Mouse (Mus musculus): Measurements from ENCODE around the gene Susd3. TPM values are rescaled to one million over a fixed set of nuclear protein-coding genes. Genes with fewer than 3 reads are reported as not detected.

The Susd3 gene
- total and polyA plus RNA-seq, 2 experiments from 2014 or later, result 0.63 to 1.2 TPM

DNA sequence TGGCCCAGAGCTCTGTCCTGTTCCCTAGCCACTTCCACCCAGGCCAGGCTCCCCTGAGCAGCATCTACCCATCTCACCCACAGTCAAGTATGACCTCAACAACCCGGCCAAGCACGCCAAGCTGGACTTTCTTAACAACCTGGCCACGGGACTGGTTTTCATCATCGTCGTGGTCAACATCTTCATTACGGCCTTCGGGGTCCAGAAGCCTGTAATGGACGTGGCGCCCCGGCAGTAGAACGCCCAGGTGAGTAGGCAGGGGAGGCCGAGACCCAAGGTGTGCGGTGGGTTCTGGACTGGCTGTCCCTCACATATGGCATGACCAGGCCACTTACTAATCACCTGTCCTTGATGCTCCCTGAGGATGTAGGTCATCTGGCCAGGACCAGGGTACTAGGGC is 53.7 kb downstream of the Susd3 start:
- DNase-seq (ENCODE audit: low spot score) (no peak), ATAC-seq (ENCODE audit: low FRiP score) (no peak)
- no peak for TF ChIP-seq CTCF (IDR thresholded peaks at IDR 0.05)
- Histone ChIP-seq H3K9me3 (ENCODE audit: low read length) (no peaks in the 10 kb centered on the region), H3K36me3 (ENCODE audit: insufficient read depth, low read length) (peaks cover 7% of the 10 kb centered on the region; the same call in 1 of the 2 replicates), H3K27me3 (ENCODE audit: insufficient read depth, low read length) (no peaks in the 10 kb centered on the region), H3K4me3 (ENCODE audit: low read depth, low read length) (no peak overlapping the region), H3K4me2 (ENCODE audit: low read depth, low read length, poor library complexity, severe bottlenecking) (no peak overlapping the region), H3K4me1 (ENCODE audit: insufficient read depth, low read length) (no peaks in the 10 kb centered on the region), H3K27ac (ENCODE audit: low read depth, low read length) (no peak overlapping the region), H3K9ac (replicated peaks; ENCODE audit: low read length, poor library complexity, severe bottlenecking) (no peak overlapping the region)
- 98% methylated on average over 13 of the region's 13 CpGs for WGBS

- Histone ChIP-seq H3K4me2 (ENCODE audit: low read depth, low read length, poor library complexity, severe bottlenecking) (no peak overlapping the region), H3K36me3 (ENCODE audit: insufficient read depth, low read length) (peaks cover 7% of the 10 kb centered on the region; the same call in 1 of the 2 replicates), H3K4me1 (ENCODE audit: insufficient read depth, low read length) (no peaks in the 10 kb centered on the region), H3K27ac (ENCODE audit: low read depth, low read length) (no peak overlapping the region), H3K9ac (replicated peaks; ENCODE audit: low read length, poor library complexity, severe bottlenecking) (no peak overlapping the region), H3K27me3 (ENCODE audit: insufficient read depth, low read length) (no peaks in the 10 kb centered on the region), H3K9me3 (ENCODE audit: low read length) (no peaks in the 10 kb centered on the region), H3K4me3 (ENCODE audit: low read depth, low read length) (no peak overlapping the region)
- TF ChIP-seq CTCF (IDR thresholded peaks at IDR 0.05), result no peak
- 97% methylated on average over 17 of the region's 17 CpGs for WGBS
- ATAC-seq (ENCODE audit: low FRiP score) (no peak), DNase-seq (ENCODE audit: low spot score) (no peak)
These were observed 54.9 kb downstream of the Susd3 start for GRCm38 (mm10) chr13:49193650-49194049.

GRCm38 (mm10) chr13:49192156-49192855 is 56.2 kb downstream of the Susd3 start:
- no peaks in the 10 kb centered on the region for H3K9me3 ChIP-seq (ENCODE audit: low read length)
- 69% methylated on average over 16 of the region's 16 CpGs for WGBS
- peaks cover 7% of the 10 kb centered on the region; the same call in 1 of the 2 replicates for H3K36me3 ChIP-seq (ENCODE audit: insufficient read depth, low read length)
- DNase-seq (ENCODE audit: low spot score) (no peak), ATAC-seq (ENCODE audit: low FRiP score) (no peak)
- no peak overlapping the region for H3K4me3 ChIP-seq (ENCODE audit: low read depth, low read length)
- H3K4me2 ChIP-seq (ENCODE audit: low read depth, low read length, poor library complexity, severe bottlenecking), result no peak overlapping the region
- TF ChIP-seq CTCF (IDR thresholded peaks at IDR 0.05), result no peak
- H3K9ac ChIP-seq (replicated peaks; ENCODE audit: low read length, poor library complexity, severe bottlenecking), result no peak overlapping the region
- no peaks in the 10 kb centered on the region for H3K27me3 ChIP-seq (ENCODE audit: insufficient read depth, low read length)
- no peaks in the 10 kb centered on the region for H3K4me1 ChIP-seq (ENCODE audit: insufficient read depth, low read length)
- H3K27ac ChIP-seq (ENCODE audit: low read depth, low read length), result no peak overlapping the region

DNA sequence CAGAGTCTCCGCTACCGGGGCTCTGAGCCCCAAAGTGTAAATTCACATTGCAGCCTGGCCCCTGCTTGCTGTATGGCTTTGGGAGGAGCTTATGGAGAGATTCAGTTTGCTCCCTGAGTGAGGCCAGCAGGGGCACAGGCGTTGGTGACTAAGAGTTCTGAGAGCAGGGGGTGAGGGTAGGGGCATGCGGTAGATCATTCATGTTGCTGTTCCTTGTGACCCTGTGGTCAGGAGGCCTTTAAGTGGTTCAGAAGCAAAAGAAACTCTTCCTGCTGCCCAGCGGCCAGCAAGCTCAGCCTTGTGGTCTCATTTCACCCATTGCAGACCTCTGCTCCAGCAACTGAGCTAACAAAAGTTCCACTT is 56.9 kb downstream of the Susd3 start:
- H3K4me1 ChIP-seq (ENCODE audit: insufficient read depth, low read length), result no peaks in the 10 kb centered on the region
- no peak overlapping the region for H3K27ac ChIP-seq (ENCODE audit: low read depth, low read length)
- H3K9me3 ChIP-seq (ENCODE audit: low read length), result no peaks in the 10 kb centered on the region
- peaks cover 7% of the 10 kb centered on the region; the same call in 1 of the 2 replicates for H3K36me3 ChIP-seq (ENCODE audit: insufficient read depth, low read length)
- H3K4me3 ChIP-seq (ENCODE audit: low read depth, low read length), result no peak overlapping the region
- no peak for TF ChIP-seq CTCF (IDR thresholded peaks at IDR 0.05)
- DNase-seq (ENCODE audit: low spot score), result no peak
- no peak for ATAC-seq (ENCODE audit: low FRiP score)
- no peak overlapping the region for H3K4me2 ChIP-seq (ENCODE audit: low read depth, low read length, poor library complexity, severe bottlenecking)
- no peaks in the 10 kb centered on the region for H3K27me3 ChIP-seq (ENCODE audit: insufficient read depth, low read length)
- H3K9ac ChIP-seq (replicated peaks; ENCODE audit: low read length, poor library complexity, severe bottlenecking), result no peak overlapping the region
- WGBS, result 63% methylated on average over 5 of the region's 5 CpGs

DNA sequence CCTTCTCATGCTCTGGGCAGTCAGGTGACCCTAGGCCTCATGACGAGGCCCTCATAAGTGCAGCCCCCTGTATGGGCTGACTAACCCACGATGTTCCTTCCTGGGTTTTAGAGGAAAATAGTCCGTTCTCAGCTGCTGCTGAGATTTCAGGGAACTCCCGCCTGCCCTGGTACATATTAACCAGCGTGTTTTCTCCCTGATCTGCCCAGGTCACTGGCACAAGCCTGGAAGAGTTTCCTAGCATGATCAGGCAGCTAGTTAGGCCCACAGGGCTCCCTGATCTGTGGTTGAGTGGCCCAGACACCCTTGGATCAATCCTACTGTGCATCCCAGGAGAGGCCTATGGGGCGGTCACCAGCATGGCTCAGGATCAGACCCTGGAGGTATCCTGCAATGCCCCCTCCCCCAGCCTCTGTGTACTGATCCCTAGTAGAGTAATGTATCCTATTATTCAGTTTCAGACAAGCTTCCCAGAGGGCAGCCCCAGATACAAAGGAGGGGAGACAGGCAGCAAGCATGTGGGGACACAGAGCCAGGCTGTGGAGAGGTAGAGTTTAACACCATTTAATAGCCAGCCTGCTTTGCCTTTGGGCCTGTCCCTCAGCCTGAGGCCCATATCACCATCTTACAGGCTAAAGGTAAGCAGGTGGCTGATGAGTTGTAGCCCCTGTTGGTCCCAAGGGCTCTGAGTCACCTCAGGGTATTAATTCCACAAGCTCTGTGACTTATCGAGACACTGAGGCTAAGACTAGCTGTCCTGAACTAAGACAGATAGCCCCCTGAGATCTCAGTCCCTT is 57.4 kb downstream of the Susd3 start:
- 71% methylated on average over 7 of the region's 7 CpGs for WGBS
- no peak overlapping the region for H3K4me3 ChIP-seq (ENCODE audit: low read depth, low read length)
- no peak overlapping the region for H3K27ac ChIP-seq (ENCODE audit: low read depth, low read length)
- no peak overlapping the region for H3K4me2 ChIP-seq (ENCODE audit: low read depth, low read length, poor library complexity, severe bottlenecking)
- peaks cover 7% of the 10 kb centered on the region; the same call in 1 of the 2 replicates for H3K36me3 ChIP-seq (ENCODE audit: insufficient read depth, low read length)
- H3K9ac ChIP-seq (replicated peaks; ENCODE audit: low read length, poor library complexity, severe bottlenecking), result no peak overlapping the region
- ATAC-seq (ENCODE audit: low FRiP score) (no peak), DNase-seq (ENCODE audit: low spot score) (no peak)
- no peaks in the 10 kb centered on the region for H3K4me1 ChIP-seq (ENCODE audit: insufficient read depth, low read length)
- no peaks in the 10 kb centered on the region for H3K27me3 ChIP-seq (ENCODE audit: insufficient read depth, low read length)
- H3K9me3 ChIP-seq (ENCODE audit: low read length), result no peaks in the 10 kb centered on the region
- no peak for TF ChIP-seq CTCF (IDR thresholded peaks at IDR 0.05)
